Mouse (Mus musculus): ENCODE measurements around the gene Cacng5. TPM values are rescaled to one million over a fixed set of nuclear protein-coding genes. Genes with fewer than 3 reads are reported as not detected.

Gene Cacng5
- polyA plus RNA-seq, 1 experiment from 2014 or later, result 2.9 TPM

Other genes with a start within 250 kb of the Cacng5 start
- gene Cacng1, start 198.5 kb downstream of the Cacng5 start, polyA plus RNA-seq (2014; fragmentation: Nextera tagmentation; extraction: Ambion mirVana), result 0.14 and 0.28 TPM in 2 replicates
- gene Cacng4, start 120.5 kb downstream of the Cacng5 start, polyA plus RNA-seq (2014; fragmentation: Nextera tagmentation; extraction: Ambion mirVana), result 35.4 and 40.8 TPM in 2 replicates

Data from forebrain, embryonic 14.5 days (tissue).